Mouse (Mus musculus): Measurements from ENCODE around the gene Anks1b. TPM values are rescaled to one million over a fixed set of nuclear protein-coding genes. Genes with fewer than 3 reads are reported as not detected.

Gene Anks1b
- polyA plus RNA-seq, 1 experiment from 2014 or later: 1.9 TPM

- no peaks in the 10 kb centered on the region for H3K9me3 ChIP-seq (ENCODE audit: control insufficient read depth)
- no peak overlapping the region for H3K27ac ChIP-seq (ENCODE audit: low read depth, low read length)
- no peak for ATAC-seq
- H3K27me3 ChIP-seq (replicated peaks; ENCODE audit: control insufficient read depth, insufficient read depth, low read length): 0 out of 2 replicates have a peak, but pooled peaks cover 3% of the 10 kb centered on the region
- H3K36me3 ChIP-seq (ENCODE audit: control insufficient read depth, insufficient read depth): no peaks in the 10 kb centered on the region
- H3K4me1 ChIP-seq (replicated peaks; ENCODE audit: control insufficient read depth, insufficient read depth, low read length): no peaks in the 10 kb centered on the region
- no peak overlapping the region for H3K4me3 ChIP-seq (ENCODE audit: low read depth, low read length)
- no peak overlapping the region for H3K4me2 ChIP-seq (replicated peaks; ENCODE audit: low read depth)
- 82% methylated on average over 19 of the region's 19 CpGs for WGBS
- no peak for TF ChIP-seq CTCF (IDR thresholded peaks at IDR 0.05; ENCODE audit: low read depth)
- H3K9ac ChIP-seq (ENCODE audit: low read depth, low read length): no peak overlapping the region
Observed at GRCm38 (mm10) chr10:90859665-90860523, 986.6 kb downstream of the Anks1b start.

GRCm38 (mm10) chr10:90863881-90864598 is 990.7 kb downstream of the Anks1b start:
- 19% methylated on average over 10 of the region's 10 CpGs for WGBS
- no peak overlapping the region for H3K4me3 ChIP-seq (ENCODE audit: low read depth, low read length)
- H3K4me2 ChIP-seq (replicated peaks; ENCODE audit: low read depth): no peak overlapping the region
- no peak for TF ChIP-seq CTCF (IDR thresholded peaks at IDR 0.05; ENCODE audit: low read depth)
- H3K27ac ChIP-seq (ENCODE audit: low read depth, low read length): no peak overlapping the region
- ATAC-seq: no peak
- H3K27me3 ChIP-seq (replicated peaks; ENCODE audit: control insufficient read depth, insufficient read depth, low read length): no peaks in the 10 kb centered on the region
- H3K9me3 ChIP-seq (ENCODE audit: control insufficient read depth): no peaks in the 10 kb centered on the region
- no peaks in the 10 kb centered on the region for H3K4me1 ChIP-seq (replicated peaks; ENCODE audit: control insufficient read depth, insufficient read depth, low read length)
- no peak overlapping the region for H3K9ac ChIP-seq (ENCODE audit: low read depth, low read length)
- H3K36me3 ChIP-seq (ENCODE audit: control insufficient read depth, insufficient read depth): no peaks in the 10 kb centered on the region

- TF ChIP-seq CTCF (IDR thresholded peaks at IDR 0.05; ENCODE audit: low read depth): peak; percentile 26; the same call in 1 of the 2 replicates
- Histone ChIP-seq H3K4me3 (ENCODE audit: low read depth, low read length) (no peak overlapping the region), H3K27ac (ENCODE audit: low read depth, low read length) (no peak overlapping the region), H3K36me3 (ENCODE audit: control insufficient read depth, insufficient read depth) (no peaks in the 10 kb centered on the region), H3K27me3 (replicated peaks; ENCODE audit: control insufficient read depth, insufficient read depth, low read length) (no peaks in the 10 kb centered on the region), H3K9ac (ENCODE audit: low read depth, low read length) (no peak overlapping the region), H3K9me3 (ENCODE audit: control insufficient read depth) (no peaks in the 10 kb centered on the region), H3K4me1 (replicated peaks; ENCODE audit: control insufficient read depth, insufficient read depth, low read length) (no peaks in the 10 kb centered on the region), H3K4me2 (replicated peaks; ENCODE audit: low read depth) (no peak overlapping the region)
- ATAC-seq: no peak
- 29% methylated on average over 3 of the region's 3 CpGs for WGBS
Observed at GRCm38 (mm10) chr10:90864599-90864889, 991.2 kb downstream of the Anks1b start.

- no peaks in the 10 kb centered on the region for H3K4me1 ChIP-seq (replicated peaks; ENCODE audit: control insufficient read depth, insufficient read depth, low read length)
- TF ChIP-seq CTCF (IDR thresholded peaks at IDR 0.05; ENCODE audit: low read depth): no peak
- H3K9ac ChIP-seq (ENCODE audit: low read depth, low read length): no peak overlapping the region
- H3K4me2 ChIP-seq (replicated peaks; ENCODE audit: low read depth): no peak overlapping the region
- H3K9me3 ChIP-seq (ENCODE audit: control insufficient read depth): no peaks in the 10 kb centered on the region
- H3K27ac ChIP-seq (ENCODE audit: low read depth, low read length): no peak overlapping the region
- H3K36me3 ChIP-seq (ENCODE audit: control insufficient read depth, insufficient read depth): no peaks in the 10 kb centered on the region
- WGBS: 87% methylated on average over 5 of the region's 5 CpGs
- H3K4me3 ChIP-seq (ENCODE audit: low read depth, low read length): no peak overlapping the region
- H3K27me3 ChIP-seq (replicated peaks; ENCODE audit: control insufficient read depth, insufficient read depth, low read length): no peaks in the 10 kb centered on the region
- ATAC-seq: no peak
Observed at GRCm38 (mm10) chr10:90873204-90873603, 999.9 kb downstream of the Anks1b start.

- no peak overlapping the region for H3K4me3 ChIP-seq (ENCODE audit: low read depth, low read length)
- no peaks in the 10 kb centered on the region for H3K9me3 ChIP-seq (ENCODE audit: control insufficient read depth)
- 73% methylated on average over 3 of the region's 3 CpGs for WGBS
- no peak overlapping the region for H3K9ac ChIP-seq (ENCODE audit: low read depth, low read length)
- H3K36me3 ChIP-seq (ENCODE audit: control insufficient read depth, insufficient read depth): no peaks in the 10 kb centered on the region
- no peak overlapping the region for H3K4me2 ChIP-seq (replicated peaks; ENCODE audit: low read depth)
- ATAC-seq: no peak
- H3K4me1 ChIP-seq (replicated peaks; ENCODE audit: control insufficient read depth, insufficient read depth, low read length): no peaks in the 10 kb centered on the region
- no peak for TF ChIP-seq CTCF (IDR thresholded peaks at IDR 0.05; ENCODE audit: low read depth)
- no peak overlapping the region for H3K27ac ChIP-seq (ENCODE audit: low read depth, low read length)
- no peaks in the 10 kb centered on the region for H3K27me3 ChIP-seq (replicated peaks; ENCODE audit: control insufficient read depth, insufficient read depth, low read length)
Observed at GRCm38 (mm10) chr10:90874166-90874565, 1000.9 kb downstream of the Anks1b start.

- WGBS: 24% methylated on average over 8 of the region's 8 CpGs
- H3K4me1 ChIP-seq (replicated peaks; ENCODE audit: control insufficient read depth, insufficient read depth, low read length): no peaks in the 10 kb centered on the region
- no peak overlapping the region for H3K27ac ChIP-seq (ENCODE audit: low read depth, low read length)
- no peak overlapping the region for H3K4me3 ChIP-seq (ENCODE audit: low read depth, low read length)
- no peaks in the 10 kb centered on the region for H3K9me3 ChIP-seq (ENCODE audit: control insufficient read depth)
- H3K36me3 ChIP-seq (ENCODE audit: control insufficient read depth, insufficient read depth): no peaks in the 10 kb centered on the region
- no peak for ATAC-seq
- no peak for TF ChIP-seq CTCF (IDR thresholded peaks at IDR 0.05; ENCODE audit: low read depth)
- no peaks in the 10 kb centered on the region for H3K27me3 ChIP-seq (replicated peaks; ENCODE audit: control insufficient read depth, insufficient read depth, low read length)
- H3K9ac ChIP-seq (ENCODE audit: low read depth, low read length): no peak overlapping the region
- no peak overlapping the region for H3K4me2 ChIP-seq (replicated peaks; ENCODE audit: low read depth)
Observed at GRCm38 (mm10) chr10:90880854-90881560, 1007.7 kb downstream of the Anks1b start.

Data from intestine, postnatal 0 days (tissue).